Mouse (Mus musculus): ENCODE measurements around the gene Kif6. TPM values are rescaled to one million over a fixed set of nuclear protein-coding genes. Genes with fewer than 3 reads are reported as not detected.

Gene Kif6
- polyA plus RNA-seq, 1 experiment = 0.34 TPM

GRCm38 (mm10) chr17:49959021-49959420, 344.1 kb downstream of the Kif6 start:
- no peak for DNase-seq
- no peak for TF ChIP-seq CTCF (conservative IDR thresholded peaks at IDR 0.05; ENCODE audit: insufficient read depth, insufficient read length, low read depth, low read length)
- no peak for TF ChIP-seq POLR2A (IDR thresholded peaks at IDR 0.05; ENCODE audit: low read depth, low read length)
- H3K36me3 ChIP-seq (ENCODE audit: control insufficient read depth, insufficient read depth, low read length) = no peaks in the 10 kb centered on the region
- no peaks in the 10 kb centered on the region for H3K4me1 ChIP-seq (ENCODE audit: control insufficient read depth, insufficient read depth, low read length)
- no peak overlapping the region for H3K4me3 ChIP-seq (ENCODE audit: insufficient read depth, low read depth, low read length)
- no peak overlapping the region for H3K27ac ChIP-seq (ENCODE audit: insufficient read depth, low read depth, low read length)
- no peaks in the 10 kb centered on the region for H3K27me3 ChIP-seq (replicated peaks; ENCODE audit: control insufficient read depth, insufficient read depth, low read length)

Other genes with a start within 250 kb of the Kif6 start
- 41.4 and 41.5 TPM in 2 replicates for gene Mocs1, start 186.8 kb upstream of the Kif6 start, polyA plus RNA-seq (2012; rRNA removed)
- gene Daam2, start 50.8 kb upstream of the Kif6 start, polyA plus RNA-seq (2012; rRNA removed) = 13.2 and 13.5 TPM in 2 replicates